Mouse (Mus musculus): ENCODE results near the gene Golga2. TPM values are rescaled to one million over a fixed set of nuclear protein-coding genes. Genes with fewer than 3 reads are reported as not detected.

The Golga2 gene
- polyA plus RNA-seq (2015; fragmentation: Nextera tagmentation; extraction: Ambion mirVana), result 25.6 and 26.5 TPM in 2 replicates

DNA sequence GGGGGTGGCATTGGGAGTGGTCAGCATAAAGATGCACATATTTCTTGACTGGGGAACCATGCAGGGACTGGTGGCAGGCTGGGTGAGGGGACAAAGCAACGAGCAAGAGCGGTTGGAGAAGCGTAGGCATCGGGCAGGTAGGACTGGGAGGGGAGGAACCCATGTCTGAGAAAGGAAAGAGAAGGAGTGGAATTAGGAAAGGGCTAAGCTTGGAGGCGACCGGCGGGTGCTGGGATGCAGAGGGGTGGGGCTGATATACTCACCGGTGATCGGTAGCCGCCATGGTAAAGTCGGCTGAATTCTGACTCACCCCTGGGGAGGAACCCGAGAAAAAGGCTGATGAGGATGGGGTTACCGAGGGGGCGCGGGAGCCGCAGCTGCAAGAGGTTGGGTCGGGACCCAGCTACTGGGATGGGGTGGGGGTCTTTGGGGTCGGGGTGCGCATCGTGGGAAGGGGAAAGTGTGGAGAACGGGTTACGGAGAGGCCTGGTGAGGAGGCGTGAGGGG, at the start of gene Golga2:
TSS of gene Golga2 (plus strand) at position 51 of the 507 bp plus-strand sequence.
- Histone ChIP-seq H3K27ac (peak within 1 kb of the TSS; percentile 80), H3K4me3 (peak within 1 kb of the TSS; percentile 90), H3K4me2 (peak within 1 kb of the TSS; percentile 95), H3K36me3 (peaks cover 35% of the 10 kb centered on the region), H3K9ac (peak within 1 kb of the TSS; percentile 93), H3K27me3 (no peaks in the 10 kb centered on the region), H3K9me3 (no peaks in the 10 kb centered on the region), H3K4me1 (replicated peaks) (peaks cover 22% of the 10 kb centered on the region)
- ATAC-seq (ENCODE audit: low FRiP score), result peak; percentile 29
- under 1% methylated on average over 23 of the region's 23 CpGs for WGBS

GRCm38 (mm10) chr2:32237571-32237970, 49.6 kb upstream of the Golga2 start:
- no peaks in the 10 kb centered on the region for H3K9me3 ChIP-seq
- no peaks in the 10 kb centered on the region for H3K27me3 ChIP-seq
- ATAC-seq (ENCODE audit: low FRiP score), result no peak
- peaks cover 38% of the 10 kb centered on the region for H3K36me3 ChIP-seq
- H3K27ac ChIP-seq, result peak overlapping the region; percentile 88; the same call in 1 of the 2 replicates
- WGBS, result 44% methylated on average over 4 of the region's 4 CpGs
- peaks cover 28% of the 10 kb centered on the region for H3K4me1 ChIP-seq (replicated peaks)
- H3K4me3 ChIP-seq, result peak overlapping the region; percentile 59
- peak overlapping the region; percentile 84 for H3K9ac ChIP-seq
- H3K4me2 ChIP-seq, result peak overlapping the region; percentile 92

- Histone ChIP-seq H3K4me3 (no peak overlapping the region), H3K9ac (no peak overlapping the region), H3K4me2 (no peak overlapping the region), H3K4me1 (replicated peaks) (peaks cover 28% of the 10 kb centered on the region), H3K36me3 (peaks cover 38% of the 10 kb centered on the region), H3K27me3 (no peaks in the 10 kb centered on the region), H3K27ac (no peak overlapping the region), H3K9me3 (no peaks in the 10 kb centered on the region)
- 94% methylated on average over 9 of the region's 9 CpGs for WGBS
- no peak for ATAC-seq (ENCODE audit: low FRiP score)
Measured at GRCm38 (mm10) chr2:32238708-32239435, 48.3 kb upstream of the Golga2 start.

- WGBS, result 88% methylated on average over 5 of the region's 5 CpGs
Measured at GRCm38 (mm10) chr2:32240591-32240990, 46.6 kb upstream of the Golga2 start.

DNA sequence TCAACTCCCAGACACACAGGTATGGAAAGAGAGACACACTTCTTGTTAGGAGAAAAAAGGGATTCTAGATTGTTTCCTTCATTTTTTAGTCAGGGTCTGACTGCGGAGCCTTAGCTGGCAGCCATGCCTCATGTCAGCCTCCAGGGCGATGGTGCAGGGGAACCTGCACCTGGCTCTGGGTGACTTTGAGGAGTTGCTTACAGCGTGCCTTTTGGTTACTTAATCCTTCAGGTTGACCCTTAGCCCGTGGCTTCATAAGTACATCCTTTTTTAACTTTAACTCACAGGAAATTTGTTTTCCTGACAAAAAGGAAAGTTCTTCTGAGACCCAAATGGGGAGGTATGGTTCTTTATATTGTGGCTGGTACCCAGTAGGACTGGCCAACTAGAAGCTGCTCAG, 44.2 kb upstream of the Golga2 start:
- Histone ChIP-seq H3K36me3 (peaks cover 70% of the 10 kb centered on the region), H3K9ac (no peak overlapping the region), H3K27ac (no peak overlapping the region), H3K9me3 (no peaks in the 10 kb centered on the region), H3K4me1 (replicated peaks) (0 out of 2 replicates have a peak, but pooled peaks cover 1% of the 10 kb centered on the region), H3K4me2 (no peak overlapping the region), H3K4me3 (no peak overlapping the region), H3K27me3 (no peaks in the 10 kb centered on the region)
- whole genome bisulfite sequencing, result 89% methylated on average over 4 of the region's 4 CpGs
- no peak for ATAC-seq (ENCODE audit: low FRiP score)

More at GRCm38 (mm10) chr2:32240591-32240990, 46.6 kb upstream of the Golga2 start:
- H3K4me1 ChIP-seq (replicated peaks), result peaks cover 15% of the 10 kb centered on the region
- H3K27me3 ChIP-seq, result no peaks in the 10 kb centered on the region
- H3K9ac ChIP-seq, result no peak overlapping the region
- no peak for ATAC-seq (ENCODE audit: low FRiP score)
- H3K4me2 ChIP-seq, result no peak overlapping the region
- H3K27ac ChIP-seq, result no peak overlapping the region
- no peak overlapping the region for H3K4me3 ChIP-seq
- H3K36me3 ChIP-seq, result peaks cover 48% of the 10 kb centered on the region
- H3K9me3 ChIP-seq, result no peaks in the 10 kb centered on the region

DNA sequence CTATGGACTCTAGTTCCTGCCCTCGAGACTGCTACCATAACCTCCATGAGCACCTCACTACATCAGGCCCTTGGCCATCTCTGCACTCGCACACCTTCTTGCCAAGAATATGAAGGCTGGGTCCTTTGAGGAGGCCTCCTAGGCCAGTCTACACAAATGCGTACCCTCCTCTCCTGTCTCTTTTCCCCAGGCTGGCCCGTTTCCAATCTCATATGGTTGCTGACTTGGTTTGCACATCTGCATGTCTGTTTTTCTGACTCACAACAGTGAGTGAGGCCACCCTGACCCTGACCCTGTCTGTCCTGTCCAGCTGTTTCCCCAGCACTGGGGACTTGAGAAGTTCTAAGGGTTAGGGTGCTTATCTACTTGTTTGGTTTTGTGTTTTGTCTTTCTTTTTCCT, 40.4 kb upstream of the Golga2 start:
- 86% methylated on average over 4 of the region's 4 CpGs for whole genome bisulfite sequencing
- Histone ChIP-seq H3K36me3 (peaks cover 95% of the 10 kb centered on the region), H3K9ac (no peak overlapping the region), H3K4me2 (no peak overlapping the region), H3K4me1 (replicated peaks) (no peaks in the 10 kb centered on the region), H3K4me3 (no peak overlapping the region), H3K27ac (no peak overlapping the region), H3K27me3 (no peaks in the 10 kb centered on the region), H3K9me3 (no peaks in the 10 kb centered on the region)
- no peak for ATAC-seq (ENCODE audit: low FRiP score)

DNA sequence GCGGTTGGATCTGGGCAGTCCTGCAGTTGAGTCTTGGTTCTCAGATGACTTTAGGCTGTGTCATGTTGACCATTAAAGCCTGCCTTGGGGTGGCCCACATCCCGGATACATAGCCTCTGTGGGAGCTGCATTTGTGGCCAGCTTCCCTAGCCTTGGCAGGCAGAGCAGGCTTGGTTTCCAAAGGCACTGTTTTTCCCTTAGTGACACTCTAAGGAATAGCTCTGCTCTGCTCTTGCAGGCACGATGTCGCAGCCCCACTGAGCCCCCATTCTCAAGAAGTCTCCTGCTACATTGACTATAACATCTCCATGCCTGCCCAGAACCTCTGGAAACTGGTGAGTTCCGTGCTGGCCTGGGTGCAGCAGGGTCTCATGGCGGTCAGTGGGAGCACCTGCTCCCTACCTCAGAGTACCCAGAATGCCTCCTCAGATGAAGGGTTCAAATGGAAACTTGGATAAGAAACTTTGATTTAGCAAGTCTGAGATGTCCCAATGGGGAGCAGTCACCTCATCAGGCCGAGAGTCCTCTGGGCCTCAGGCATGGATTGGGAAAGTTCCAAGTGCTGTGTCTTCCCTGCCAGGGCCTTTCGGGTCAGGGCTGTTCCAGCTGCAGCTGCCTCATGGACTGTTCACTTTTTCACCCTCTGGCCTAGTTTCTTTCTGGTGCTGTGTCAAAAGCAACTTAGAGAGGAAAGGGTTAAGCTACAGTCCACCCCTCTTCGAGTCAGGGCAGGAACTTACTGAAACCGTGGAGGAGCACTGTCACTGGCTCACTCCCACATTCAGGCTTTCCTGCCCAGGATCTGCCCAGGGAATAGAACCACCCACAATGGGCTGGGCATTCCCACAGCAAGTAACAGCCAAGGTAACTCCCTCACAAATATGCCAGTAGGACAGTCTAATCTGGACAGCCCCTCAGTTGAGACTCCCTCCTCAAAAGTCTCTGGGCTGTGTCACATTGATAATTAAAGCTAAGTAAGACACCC, 38.5 kb upstream of the Golga2 start:
- ATAC-seq (ENCODE audit: low FRiP score), result no peak
- Histone ChIP-seq H3K27me3 (no peaks in the 10 kb centered on the region), H3K4me3 (no peak overlapping the region), H3K4me1 (replicated peaks) (no peaks in the 10 kb centered on the region), H3K9me3 (no peaks in the 10 kb centered on the region), H3K27ac (no peak overlapping the region), H3K36me3 (peaks cover 97% of the 10 kb centered on the region), H3K9ac (no peak overlapping the region), H3K4me2 (no peak overlapping the region)
- 84% methylated on average over 10 of the region's 10 CpGs for WGBS

DNA sequence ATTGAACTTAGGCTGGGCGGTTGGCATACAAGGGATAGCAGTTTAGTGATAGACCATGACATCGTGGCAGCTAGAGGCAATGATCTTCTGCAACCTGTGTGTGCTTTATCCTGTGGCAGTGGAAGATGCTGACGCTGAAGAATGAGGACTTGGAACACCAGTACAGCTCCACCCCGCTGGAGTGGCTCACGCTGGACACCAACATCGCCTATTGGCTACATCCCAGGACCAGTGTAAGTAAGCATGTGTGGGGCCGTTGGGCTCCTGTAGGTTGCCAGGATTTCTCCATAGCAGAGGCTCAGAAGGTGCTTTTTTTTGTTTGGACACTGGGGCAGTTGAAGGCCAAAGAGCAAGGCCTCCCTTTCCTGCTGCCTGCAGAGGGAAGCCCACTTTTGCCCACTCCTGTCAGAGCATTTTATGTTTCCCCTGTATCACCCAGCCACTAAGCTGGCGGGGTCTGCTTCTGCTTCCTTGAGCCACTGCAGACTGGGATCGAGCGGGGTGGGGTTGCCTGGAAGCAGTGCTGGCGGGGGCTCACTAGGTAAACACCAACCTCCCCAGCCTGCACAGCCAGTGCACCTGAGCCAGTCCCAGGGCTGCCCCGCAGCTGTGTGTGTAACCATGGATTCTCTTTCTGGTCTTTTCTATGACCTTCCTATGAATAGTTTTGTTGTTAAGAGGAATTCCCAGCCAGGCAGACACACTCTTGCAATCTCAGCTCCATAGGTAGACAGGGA, 35.2 kb upstream of the Golga2 start:
- no peaks in the 10 kb centered on the region for H3K4me1 ChIP-seq (replicated peaks)
- 94% methylated on average over 12 of the region's 12 CpGs for WGBS
- H3K4me3 ChIP-seq, result no peak overlapping the region
- no peak overlapping the region for H3K9ac ChIP-seq
- ATAC-seq (ENCODE audit: low FRiP score), result no peak
- no peak overlapping the region for H3K4me2 ChIP-seq
- no peak overlapping the region for H3K27ac ChIP-seq
- H3K9me3 ChIP-seq, result no peaks in the 10 kb centered on the region
- H3K27me3 ChIP-seq, result no peaks in the 10 kb centered on the region
- peaks cover 95% of the 10 kb centered on the region for H3K36me3 ChIP-seq

GRCm38 (mm10) chr2:32252658-32253057, 34.5 kb upstream of the Golga2 start:
- WGBS, result 96% methylated on average over 5 of the region's 5 CpGs

GRCm38 (mm10) chr2:32253352-32253751, 33.8 kb upstream of the Golga2 start:
- H3K9ac ChIP-seq, result no peak overlapping the region
- no peak overlapping the region for H3K27ac ChIP-seq
- no peak for ATAC-seq (ENCODE audit: low FRiP score)
- WGBS, result 90% methylated on average over 1 of the region's 1 CpGs
- no peak overlapping the region for H3K4me2 ChIP-seq
- H3K4me3 ChIP-seq, result no peak overlapping the region
- no peaks in the 10 kb centered on the region for H3K4me1 ChIP-seq (replicated peaks)
- H3K36me3 ChIP-seq, result peaks cover 95% of the 10 kb centered on the region
- H3K9me3 ChIP-seq, result no peaks in the 10 kb centered on the region
- no peaks in the 10 kb centered on the region for H3K27me3 ChIP-seq

More at GRCm38 (mm10) chr2:32252658-32253057, 34.5 kb upstream of the Golga2 start:
- Histone ChIP-seq H3K36me3 (peaks cover 95% of the 10 kb centered on the region), H3K4me2 (no peak overlapping the region), H3K9me3 (no peaks in the 10 kb centered on the region), H3K4me3 (no peak overlapping the region), H3K27ac (no peak overlapping the region), H3K9ac (no peak overlapping the region), H3K4me1 (replicated peaks) (no peaks in the 10 kb centered on the region), H3K27me3 (no peaks in the 10 kb centered on the region)
- ATAC-seq (ENCODE audit: low FRiP score), result no peak

DNA sequence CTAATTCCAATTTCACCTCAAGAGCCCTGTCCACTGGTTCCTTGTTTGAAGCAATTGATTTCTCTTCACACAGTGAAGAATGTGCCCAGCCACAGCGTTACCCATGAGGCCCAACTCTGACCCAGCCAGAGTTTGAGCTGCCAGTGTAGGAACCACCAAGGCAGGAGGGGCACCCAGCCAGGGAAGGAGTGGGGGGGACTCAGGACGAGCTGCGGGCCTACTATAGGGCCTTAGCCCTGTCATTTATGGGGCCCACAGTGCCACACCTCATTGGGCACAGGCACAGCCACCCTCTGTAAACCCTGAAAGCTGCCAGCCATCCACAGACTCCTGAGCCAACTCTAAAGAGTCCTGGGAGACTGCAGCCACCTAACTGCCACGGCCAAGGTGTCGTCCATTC, 32.6 kb upstream of the Golga2 start:
- no peak for ATAC-seq (ENCODE audit: low FRiP score)
- Histone ChIP-seq H3K4me3 (no peak overlapping the region), H3K27me3 (no peaks in the 10 kb centered on the region), H3K4me2 (no peak overlapping the region), H3K9ac (no peak overlapping the region), H3K4me1 (replicated peaks) (peaks cover 11% of the 10 kb centered on the region), H3K27ac (no peak overlapping the region), H3K9me3 (no peaks in the 10 kb centered on the region), H3K36me3 (peaks cover 83% of the 10 kb centered on the region)
- WGBS, result 87% methylated on average over 5 of the region's 5 CpGs
